Mouse (Mus musculus) heart, adult 2 months (tissue): ENCODE results near the gene Ganab.

Experiments used
- CTCF ChIP-seq: fragments of 200-600 bp; IDR thresholded peaks from 2 replicates; pipeline ENCODE4 v1.8.1; 2022; ENCODE audit warnings: antibody characterized with exemption, mild to moderate bottlenecking, moderate library complexity
- EP300 ChIP-seq: fragments of 200-500 bp; IDR thresholded peaks from 2 replicates; pipeline ENCODE4 v1.6.1; 2011; ENCODE audit warnings: low read depth, low read length, control low read depth; ENCODE audit not compliant: insufficient read depth

DNA sequence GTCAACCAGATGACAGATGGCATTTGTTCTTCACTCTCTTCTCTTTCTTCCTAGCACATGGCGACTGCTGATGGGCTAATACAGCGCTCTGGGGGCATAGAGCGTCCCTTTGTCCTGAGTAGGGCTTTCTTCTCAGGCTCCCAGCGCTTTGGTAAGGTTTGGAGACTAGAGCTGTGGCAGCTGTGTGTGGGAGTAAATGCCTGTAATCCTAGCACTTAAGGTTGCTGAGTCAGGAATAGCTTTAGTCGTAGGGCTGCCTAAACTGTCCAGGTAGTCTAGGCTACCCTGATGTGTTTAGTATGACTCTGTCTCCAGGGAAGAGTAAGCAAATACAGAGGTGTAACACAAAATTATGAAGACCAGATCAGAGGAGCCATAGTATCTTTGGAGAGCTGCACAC is 13.9 kb downstream of the Ganab start:
- TF ChIP-seq EP300, result no peak
- no peak for TF ChIP-seq CTCF
